Mouse (Mus musculus) spleen, adult 2 months (tissue): ENCODE measurements around the gene Spred1. TPM values are rescaled to one million over a fixed set of nuclear protein-coding genes. Genes with fewer than 3 reads are reported as not detected.

Source experiments
- DNase-seq, 2 experiments: peaks; one replicate each; pipeline versions ENCODE4 v3.0.0 to v3.0.0-alpha.2; 2012 to 2021; ENCODE audit warnings: low spot score in 2 of 2, low read depth in 1 of 2
- H3K27ac ChIP-seq: fragments of 200-500 bp; 2 replicates; pipeline ENCODE4 v1.5.1; 2012; ENCODE audit warnings: low read length, inconsistent platforms; ENCODE audit not compliant: insufficient read depth
- H3K27me3 ChIP-seq: fragments of 200-500 bp; 2 replicates; pipeline ENCODE4 v1.6.1; 2012; ENCODE audit warnings: mild to moderate bottlenecking, moderate library complexity, low read length, inconsistent platforms; ENCODE audit not compliant: control insufficient read depth, insufficient read depth
- H3K36me3 ChIP-seq: fragments of 200-500 bp; 2 replicates; pipeline ENCODE4 v1.6.1; 2012; ENCODE audit warnings: mild to moderate bottlenecking, low read length, inconsistent platforms; ENCODE audit not compliant: control insufficient read depth, insufficient read depth
- H3K4me1 ChIP-seq: fragments of 200-500 bp; 2 replicates; pipeline ENCODE4 v1.6.1; 2011; ENCODE audit warnings: inconsistent platforms; ENCODE audit not compliant: control insufficient read depth, insufficient read depth, insufficient read length
- H3K4me3 ChIP-seq: fragments of 200-500 bp; 2 replicates; pipeline ENCODE4 v1.5.1; 2011; ENCODE audit warnings: mild to moderate bottlenecking, inconsistent platforms; ENCODE audit not compliant: insufficient read depth, insufficient read length; ENCODE audit errors: extremely low read depth
- CTCF ChIP-seq: fragments of 200-500 bp; IDR thresholded peaks from 2 replicates; pipeline ENCODE4 v1.5.1; 2011; ENCODE audit warnings: mild to moderate bottlenecking, inconsistent platforms; ENCODE audit not compliant: insufficient read depth, insufficient read length, insufficient replicate concordance; ENCODE audit errors: extremely low read depth
- POLR2A ChIP-seq: fragments of 200-500 bp; IDR thresholded peaks from 2 replicates; pipeline ENCODE4 v1.6.1; 2011; ENCODE audit warnings: low read depth, low read length, inconsistent platforms
- WGBS: fragments of 180-500 bp; shearing (Covaris S2); methylation state at CpG from one replicate; pipeline ENCODE4 v1.1.7; 2018; 5-methylcytosine and 5-hydroxymethylcytosine counted together
- polyA plus RNA-seq: library from polyadenylated mRNA; depleted of rRNA; stranded (reverse); fragments of >200 nt; gene quantifications from 2 replicates; pipeline ENCODE4 v1.2.3, GENCODE M21; 2012

Spred1 gene
- polyA plus RNA-seq, 1 experiment: 2.2 TPM

- Histone ChIP-seq H3K36me3 (no peaks in the 10 kb centered on the region), H3K4me3 (no peak overlapping the region), H3K27me3 (no peaks in the 10 kb centered on the region), H3K27ac (no peak overlapping the region), H3K4me1 (peaks cover 4% of the 10 kb centered on the region; the same call in 1 of the 2 replicates)
- DNase-seq: no peak
- WGBS: 76% methylated on average over 1 of the region's 1 CpGs
- TF ChIP-seq CTCF: no peak
- no peak for TF ChIP-seq POLR2A
Observed at GRCm38 (mm10) chr2:117089482-117089881, 31.7 kb upstream of the Spred1 start.

GRCm38 (mm10) chr2:117090061-117090460 lies 31.1 kb upstream of the Spred1 start:
- TF ChIP-seq POLR2A: no peak
- no peak for TF ChIP-seq CTCF
- WGBS: 93% methylated on average over 3 of the region's 3 CpGs
- no peak overlapping the region for H3K27ac ChIP-seq
- no peak for DNase-seq
- H3K4me3 ChIP-seq: no peak overlapping the region
- no peaks in the 10 kb centered on the region for H3K36me3 ChIP-seq
- peaks cover 4% of the 10 kb centered on the region; the same call in 1 of the 2 replicates for H3K4me1 ChIP-seq
- H3K27me3 ChIP-seq: no peaks in the 10 kb centered on the region

DNA sequence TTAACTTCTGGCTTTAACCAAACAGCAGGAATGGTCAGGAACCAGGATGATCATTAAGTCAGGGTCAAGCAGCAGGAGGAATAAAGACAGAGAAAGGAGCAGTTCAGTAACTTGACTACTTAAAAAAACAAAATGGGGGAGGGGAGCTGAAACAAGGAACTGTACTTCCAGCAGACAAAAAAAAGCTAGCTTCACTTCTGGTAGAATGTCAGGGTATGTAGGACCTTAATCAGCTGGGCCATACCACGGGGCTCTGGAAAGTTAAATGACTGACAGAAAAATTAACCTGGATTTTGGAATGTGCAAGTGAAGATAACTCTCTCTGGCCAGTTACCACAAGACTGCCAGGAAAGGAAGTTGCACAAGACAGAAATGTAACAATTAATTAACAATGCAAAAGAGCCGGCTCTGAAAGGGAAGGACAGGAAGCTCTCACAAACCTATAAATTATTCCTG lies 28.2 kb upstream of the Spred1 start:
- 13% methylated on average over 2 of the region's 2 CpGs for WGBS

GRCm38 (mm10) chr2:117095491-117095890 lies 25.7 kb upstream of the Spred1 start:
- 70% methylated on average over 3 of the region's 3 CpGs for WGBS
- Histone ChIP-seq H3K4me1 (peaks cover 4% of the 10 kb centered on the region; the same call in 1 of the 2 replicates), H3K4me3 (no peak overlapping the region), H3K27ac (no peak overlapping the region), H3K27me3 (no peaks in the 10 kb centered on the region), H3K36me3 (no peaks in the 10 kb centered on the region)
- DNase-seq: no peak
- TF ChIP-seq CTCF (no peak), POLR2A (no peak)

More for the DNA sequence above, 28.2 kb upstream of the Spred1 start:
- no peak overlapping the region for H3K4me3 ChIP-seq
- DNase-seq: no peak
- no peaks in the 10 kb centered on the region for H3K36me3 ChIP-seq
- no peaks in the 10 kb centered on the region for H3K27me3 ChIP-seq
- peaks cover 4% of the 10 kb centered on the region; the same call in 1 of the 2 replicates for H3K4me1 ChIP-seq
- H3K27ac ChIP-seq: no peak overlapping the region
- TF ChIP-seq POLR2A: no peak

- Histone ChIP-seq H3K27me3 (no peaks in the 10 kb centered on the region), H3K27ac (no peak overlapping the region), H3K4me1 (peaks cover 4% of the 10 kb centered on the region; the same call in 1 of the 2 replicates), H3K4me3 (no peak overlapping the region), H3K36me3 (no peaks in the 10 kb centered on the region)
- WGBS: 69% methylated on average over 5 of the region's 5 CpGs
- no peak for DNase-seq
- TF ChIP-seq POLR2A (no peak), CTCF (no peak)
Observed at GRCm38 (mm10) chr2:117097305-117097704, 23.9 kb upstream of the Spred1 start.

DNA sequence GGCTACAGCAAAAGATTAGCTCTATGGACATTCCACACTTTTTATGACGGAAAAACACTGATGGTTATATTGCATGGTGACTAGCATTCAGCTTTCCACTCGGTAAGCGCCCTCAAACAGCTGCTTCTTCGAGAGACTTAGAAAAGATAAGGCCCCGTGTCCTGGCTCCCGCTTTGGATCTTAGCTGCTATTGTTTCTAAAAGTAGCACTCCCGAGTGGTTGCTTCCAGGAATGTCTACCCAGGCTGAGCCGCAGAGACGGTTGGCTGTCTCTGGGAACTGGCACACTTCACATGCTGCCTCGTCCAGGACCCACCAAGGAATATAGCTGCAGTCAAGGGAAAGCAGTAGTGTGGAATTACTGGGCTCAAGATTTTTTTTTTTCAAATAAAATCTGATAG lies 21.9 kb upstream of the Spred1 start:
- no peaks in the 10 kb centered on the region for H3K27me3 ChIP-seq
- TF ChIP-seq CTCF: no peak
- TF ChIP-seq POLR2A: no peak
- no peaks in the 10 kb centered on the region for H3K4me1 ChIP-seq
- no peaks in the 10 kb centered on the region for H3K36me3 ChIP-seq
- DNase-seq: no peak
- no peak overlapping the region for H3K4me3 ChIP-seq
- H3K27ac ChIP-seq: no peak overlapping the region
- WGBS: 87% methylated on average over 10 of the region's 10 CpGs

GRCm38 (mm10) chr2:117103461-117103860 lies 17.7 kb upstream of the Spred1 start:
- H3K27me3 ChIP-seq: no peaks in the 10 kb centered on the region
- no peaks in the 10 kb centered on the region; the same call in 1 of the 2 replicates for H3K4me1 ChIP-seq
- H3K36me3 ChIP-seq: no peaks in the 10 kb centered on the region
- WGBS: 88% methylated on average over 4 of the region's 4 CpGs
- H3K4me3 ChIP-seq: no peak overlapping the region
- H3K27ac ChIP-seq: no peak overlapping the region
- TF ChIP-seq POLR2A (no peak), CTCF (no peak)
- no peak for DNase-seq
